Mouse (Mus musculus) heart, embryonic 16.5 days (tissue): Measurements from ENCODE around the gene Bend6. TPM values are rescaled to one million over a fixed set of nuclear protein-coding genes. Genes with fewer than 3 reads are reported as not detected.
"Not testable (repeated sequence)": the region's sequence is repeated elsewhere in the genome, so short reads cannot be mapped to it uniquely, and the experiment has no call there.

Experiments used
- ATAC-seq: fragments of 200-750 bp; cut with Nextera tagmentation; replicated peaks from 2 replicates; pipeline ENCODE4 v1.8.0; 2017; ENCODE audit warnings: moderate number of reproducible peaks; ENCODE audit not compliant: insufficient read depth, low FRiP score; ENCODE audit errors: extremely low read depth
- H3K27ac ChIP-seq: fragments of 300-500 bp; sonication (generic); 2 replicates; pipeline ENCODE4 v1.5.1; 2014; ENCODE audit warnings: mild to moderate bottlenecking, low read length, control low read depth, moderate library complexity
- H3K27me3 ChIP-seq: fragments of 300-500 bp; sonication (generic); 2 replicates; pipeline ENCODE4 v1.6.1; 2014; ENCODE audit warnings: low read length, mixed read lengths; ENCODE audit not compliant: control insufficient read depth, insufficient read depth
- H3K36me3 ChIP-seq: fragments of 300-500 bp; sonication (generic); 2 replicates; pipeline ENCODE4 v1.6.1; 2014; ENCODE audit not compliant: control insufficient read depth, insufficient read depth
- H3K4me1 ChIP-seq: fragments of 300-500 bp; sonication (generic); 2 replicates; pipeline ENCODE4 v1.6.1; 2014; ENCODE audit warnings: low read length, mixed read lengths; ENCODE audit not compliant: control insufficient read depth, insufficient read depth
- H3K4me2 ChIP-seq: fragments of 300-500 bp; sonication (generic); 2 replicates; pipeline ENCODE4 v1.6.1; 2014; ENCODE audit warnings: low read depth, mild to moderate bottlenecking, control low read depth, low read length
- H3K4me3 ChIP-seq: fragments of 300-500 bp; sonication (generic); 2 replicates; pipeline ENCODE4 v1.5.1; 2014; ENCODE audit warnings: mild to moderate bottlenecking, control low read depth, low read length
- H3K9ac ChIP-seq: fragments of 300-500 bp; sonication (generic); 2 replicates; pipeline ENCODE4 v1.6.1; 2014; ENCODE audit warnings: low read length, control low read depth
- H3K9me3 ChIP-seq: fragments of 300-500 bp; sonication (generic); replicated peaks from 2 replicates; pipeline ENCODE4 v1.6.1; 2016; ENCODE audit warnings: low read length; ENCODE audit not compliant: control insufficient read depth
- WGBS: fragments of 180-500 bp; shearing (Covaris S2); extraction: QIAGEN DNeasy Blood & Tissue Kit; methylation state at CpG from one replicate; pipeline ENCODE4 v1.1.7; 2014; 5-methylcytosine and 5-hydroxymethylcytosine counted together
- polyA plus RNA-seq: library from polyadenylated mRNA; unstranded; fragments of >200 nt; fragmentation: Nextera tagmentation; extraction: Ambion mirVana; gene quantifications from 2 replicates; pipeline ENCODE4 v1.2.1, GENCODE M21; 2015

The Bend6 gene
- polyA plus RNA-seq, 1 experiment from 2014 or later = 5.0 TPM

- no peaks in the 10 kb centered on the region for H3K4me1 ChIP-seq
- H3K4me3 ChIP-seq = no peak overlapping the region
- H3K27me3 ChIP-seq = no peaks in the 10 kb centered on the region
- no peak overlapping the region for H3K4me2 ChIP-seq
- H3K27ac ChIP-seq = no peak overlapping the region
- H3K9ac ChIP-seq = no peak overlapping the region
- no peaks in the 10 kb centered on the region for H3K36me3 ChIP-seq
- ATAC-seq = no peak
- WGBS = 80% methylated on average over 3 of the region's 3 CpGs
- H3K9me3 ChIP-seq = no peaks in the 10 kb centered on the region
These were observed 38.2 kb downstream of the Bend6 start for GRCm38 (mm10) chr1:33869437-33869836.

GRCm38 (mm10) chr1:33869031-33869430, 38.6 kb downstream of the Bend6 start:
- no peak for ATAC-seq
- Histone ChIP-seq H3K9ac (no peak overlapping the region), H3K4me1 (no peaks in the 10 kb centered on the region), H3K9me3 (no peaks in the 10 kb centered on the region), H3K27me3 (no peaks in the 10 kb centered on the region), H3K4me2 (no peak overlapping the region), H3K27ac (no peak overlapping the region), H3K36me3 (no peaks in the 10 kb centered on the region), H3K4me3 (no peak overlapping the region)
- 79% methylated on average over 2 of the region's 2 CpGs for WGBS

GRCm38 (mm10) chr1:33846807-33847206, 60.8 kb downstream of the Bend6 start:
- Histone ChIP-seq H3K4me2 (no peak overlapping the region), H3K9me3 (no peaks in the 10 kb centered on the region; the same call in 1 of the 2 replicates), H3K27ac (no peak overlapping the region), H3K36me3 (no peaks in the 10 kb centered on the region), H3K27me3 (no peaks in the 10 kb centered on the region), H3K4me3 (no peak overlapping the region), H3K4me1 (no peaks in the 10 kb centered on the region), H3K9ac (no peak overlapping the region)
- WGBS = 86% methylated on average over 2 of the region's 2 CpGs
- ATAC-seq = no peak

GRCm38 (mm10) chr1:33843823-33844222, 63.8 kb downstream of the Bend6 start:
- Histone ChIP-seq H3K9ac (no peak overlapping the region), H3K27me3 (no peaks in the 10 kb centered on the region), H3K36me3 (no peaks in the 10 kb centered on the region), H3K9me3 (no peaks in the 10 kb centered on the region; the same call in 1 of the 2 replicates), H3K27ac (no peak overlapping the region), H3K4me1 (no peaks in the 10 kb centered on the region), H3K4me2 (no peak overlapping the region), H3K4me3 (no peak overlapping the region)
- 84% methylated on average over 6 of the region's 6 CpGs for WGBS
- no peak for ATAC-seq

GRCm38 (mm10) chr1:33838952-33839351, 68.7 kb downstream of the Bend6 start:
- not testable (repeated sequence) for ATAC-seq, H3K4me3 ChIP-seq, H3K4me2 ChIP-seq, H3K27ac ChIP-seq, H3K4me1 ChIP-seq, H3K9me3 ChIP-seq, H3K27me3 ChIP-seq, H3K9ac ChIP-seq, H3K36me3 ChIP-seq
- WGBS = 88% methylated on average over 14 of the region's 14 CpGs

- H3K9ac ChIP-seq = no peak overlapping the region
- no peak for ATAC-seq
- H3K4me1 ChIP-seq = no peaks in the 10 kb centered on the region
- H3K27ac ChIP-seq = no peak overlapping the region
- H3K9me3 ChIP-seq = peaks cover 6% of the 10 kb centered on the region
- H3K36me3 ChIP-seq = no peaks in the 10 kb centered on the region
- 65% methylated on average over 4 of the region's 4 CpGs for WGBS
- no peaks in the 10 kb centered on the region for H3K27me3 ChIP-seq
- H3K4me2 ChIP-seq = no peak overlapping the region
- no peak overlapping the region for H3K4me3 ChIP-seq
These were observed 77.0 kb downstream of the Bend6 start for GRCm38 (mm10) chr1:33830586-33830985.

- Histone ChIP-seq H3K27me3 (no peaks in the 10 kb centered on the region), H3K4me3 (no peak overlapping the region), H3K9me3 (no peaks in the 10 kb centered on the region), H3K36me3 (0 out of 2 replicates have a peak, but pooled peaks cover 1% of the 10 kb centered on the region), H3K4me2 (no peak overlapping the region), H3K27ac (no peak overlapping the region), H3K4me1 (peaks cover 7% of the 10 kb centered on the region), H3K9ac (no peak overlapping the region)
- WGBS = 75% methylated on average over 2 of the region's 2 CpGs
- ATAC-seq = no peak
These were observed 89.7 kb downstream of the Bend6 start for GRCm38 (mm10) chr1:33817931-33818330.

GRCm38 (mm10) chr1:33813868-33814794, 93.5 kb downstream of the Bend6 start, which contains the start of gene Zfp451:
Zfp451 (minus strand) TSS chr1:33814595.
- Histone ChIP-seq H3K4me1 (peaks cover 15% of the 10 kb centered on the region), H3K9me3 (no peaks in the 10 kb centered on the region), H3K4me3 (peak within 1 kb of the TSS; percentile 96), H3K27me3 (no peaks in the 10 kb centered on the region), H3K9ac (peak within 1 kb of the TSS; percentile 99), H3K27ac (peak within 1 kb of the TSS; percentile 93), H3K36me3 (peaks cover 21% of the 10 kb centered on the region), H3K4me2 (peak within 1 kb of the TSS; percentile 81)
- under 1% methylated on average over 80 of the region's 85 CpGs for WGBS
- ATAC-seq = peak; percentile 93

GRCm38 (mm10) chr1:33813495-33813867, 94.1 kb downstream of the Bend6 start:
- H3K27me3 ChIP-seq = no peaks in the 10 kb centered on the region
- H3K4me3 ChIP-seq = peak overlapping the region; percentile 96
- H3K27ac ChIP-seq = peak overlapping the region; percentile 93
- 8% methylated on average over 11 of the region's 11 CpGs for WGBS
- H3K9ac ChIP-seq = peak overlapping the region; percentile 99
- peaks cover 15% of the 10 kb centered on the region for H3K4me1 ChIP-seq
- H3K9me3 ChIP-seq = no peaks in the 10 kb centered on the region
- ATAC-seq = no peak
- peaks cover 26% of the 10 kb centered on the region for H3K36me3 ChIP-seq
- peak overlapping the region; percentile 81 for H3K4me2 ChIP-seq
